Mouse (Mus musculus): ENCODE data around the gene Atg4c.

DNA sequence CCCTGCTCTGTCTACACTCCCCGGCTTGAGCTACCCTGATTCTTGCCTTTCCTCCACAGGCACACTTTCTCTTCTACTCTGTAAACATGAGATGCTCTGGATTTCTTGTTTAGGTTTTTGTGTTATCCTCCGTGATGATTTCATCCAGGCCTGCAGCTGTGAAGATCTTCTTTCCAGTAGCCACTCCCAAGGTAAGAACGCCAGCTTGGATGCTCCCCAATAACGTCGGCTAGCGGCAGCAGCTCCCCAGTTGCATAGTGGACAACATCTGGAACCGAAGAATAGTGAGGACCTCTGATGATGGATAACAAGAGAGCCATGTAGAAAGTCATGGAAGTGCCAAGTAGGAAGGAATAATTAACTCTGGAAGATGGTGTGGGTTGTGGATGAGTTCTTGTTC lies 85.1 kb downstream of the Atg4c start:
- no peak for TF ChIP-seq CTCF (IDR thresholded peaks at IDR 0.05; ENCODE audit: borderline replicate concordance, insufficient read depth, low read depth, low read length)
- no peak for TF ChIP-seq POLR2A (IDR thresholded peaks at IDR 0.05; ENCODE audit: borderline replicate concordance, insufficient read depth, low read length)
